Mouse (Mus musculus): ENCODE results near the gene Hexa. TPM values are rescaled to one million over a fixed set of nuclear protein-coding genes. Genes with fewer than 3 reads are reported as not detected.

The Hexa gene
- total RNA-seq, 2 experiments from 2014 or later = 33.2 to 33.9 TPM

GRCm38 (mm10) chr9:59551017-59551416 is 11.7 kb downstream of the Hexa start:
- DNase-seq = no peak
- intact Hi-C loops (cut with DNase I) = no loop called here

- peak; percentile 41 to 44 for DNase-seq
- intact Hi-C loops (cut with DNase I) = no loop called here
Observed at GRCm38 (mm10) chr9:59551620-59552031, 12.3 kb downstream of the Hexa start.

- intact Hi-C loops (cut with DNase I) = no loop called here
- DNase-seq = no peak
Observed at GRCm38 (mm10) chr9:59552610-59553009, 13.3 kb downstream of the Hexa start.

- intact Hi-C loops (cut with DNase I) = no loop called here
- DNase-seq = no peak
Observed at GRCm38 (mm10) chr9:59553719-59554118, 14.4 kb downstream of the Hexa start.

- intact Hi-C loops (cut with DNase I) = loop anchor here (5.0 to 10.0 kb wide), 4 partner anchors 107 to 551 kb away; partner anchors contain the start of gene Bbs4
- DNase-seq = peak; percentile 81 to 85
Observed at GRCm38 (mm10) chr9:59565600-59565999, 26.3 kb downstream of the Hexa start.

- intact Hi-C loops (cut with DNase I) = loop anchor here (2.0 to 10.0 kb wide), 5 partner anchors 18 to 552 kb away; partner anchors contain the start of gene Bbs4
- DNase-seq = peak; percentile 69 to 72
Observed at GRCm38 (mm10) chr9:59567111-59567510, 27.8 kb downstream of the Hexa start.

- intact Hi-C loops (cut with DNase I) = no loop called here
- no peak for DNase-seq
Observed at GRCm38 (mm10) chr9:59571852-59572251, 32.5 kb downstream of the Hexa start.

- DNase-seq = no peak
Observed at GRCm38 (mm10) chr9:59577401-59577800, 38.1 kb downstream of the Hexa start.

GRCm38 (mm10) chr9:59577844-59578504 is 38.6 kb downstream of the Hexa start, which contains the start of gene Celf6:
Gene Celf6 (plus strand): TSS chr9:59577917.
- intact Hi-C loops (cut with DNase I) = no loop called here
- peak; percentile 82 to 83 for DNase-seq

More at GRCm38 (mm10) chr9:59577401-59577800, 38.1 kb downstream of the Hexa start:
- intact Hi-C loops (cut with DNase I) = no loop called here

GRCm38 (mm10) chr9:59578505-59578867 is 39.1 kb downstream of the Hexa start:
- intact Hi-C loops (cut with DNase I) = no loop called here
- DNase-seq = no peak

GRCm38 (mm10) chr9:59584871-59585308 is 45.5 kb downstream of the Hexa start:
- DNase-seq = peak; percentile 70 to 79
- intact Hi-C loops (cut with DNase I) = loop anchor here (2.0 kb wide), 1 partner anchor 18 kb away; no protein-coding TSS in a partner anchor

GRCm38 (mm10) chr9:59588252-59588651 is 48.9 kb downstream of the Hexa start:
- DNase-seq = no peak
- intact Hi-C loops (cut with DNase I) = no loop called here

- DNase-seq = no peak
- intact Hi-C loops (cut with DNase I) = no loop called here
Observed at GRCm38 (mm10) chr9:59588710-59589671, 49.7 kb downstream of the Hexa start.

GRCm38 (mm10) chr9:59589703-59590439 is 50.5 kb downstream of the Hexa start:
- intact Hi-C loops (cut with DNase I) = no loop called here
- DNase-seq = no peak

- intact Hi-C loops (cut with DNase I) = no loop called here
- DNase-seq = no peak
Observed at GRCm38 (mm10) chr9:59601661-59602060, 62.3 kb downstream of the Hexa start.

GRCm38 (mm10) chr9:59605967-59606366 is 66.6 kb downstream of the Hexa start:
- intact Hi-C loops (cut with DNase I) = no loop called here
- DNase-seq = no peak

GRCm38 (mm10) chr9:59610950-59611349 is 71.6 kb downstream of the Hexa start:
- intact Hi-C loops (cut with DNase I) = no loop called here
- DNase-seq = no peak

Measured in heart, postnatal 14 days (tissue).